Mouse (Mus musculus): Measurements from ENCODE around the gene Xiap.
"Not testable (repeated sequence)": the region's sequence is repeated elsewhere in the genome, so short reads cannot be mapped to it uniquely, and the experiment has no call there.

The Xiap gene

DNA sequence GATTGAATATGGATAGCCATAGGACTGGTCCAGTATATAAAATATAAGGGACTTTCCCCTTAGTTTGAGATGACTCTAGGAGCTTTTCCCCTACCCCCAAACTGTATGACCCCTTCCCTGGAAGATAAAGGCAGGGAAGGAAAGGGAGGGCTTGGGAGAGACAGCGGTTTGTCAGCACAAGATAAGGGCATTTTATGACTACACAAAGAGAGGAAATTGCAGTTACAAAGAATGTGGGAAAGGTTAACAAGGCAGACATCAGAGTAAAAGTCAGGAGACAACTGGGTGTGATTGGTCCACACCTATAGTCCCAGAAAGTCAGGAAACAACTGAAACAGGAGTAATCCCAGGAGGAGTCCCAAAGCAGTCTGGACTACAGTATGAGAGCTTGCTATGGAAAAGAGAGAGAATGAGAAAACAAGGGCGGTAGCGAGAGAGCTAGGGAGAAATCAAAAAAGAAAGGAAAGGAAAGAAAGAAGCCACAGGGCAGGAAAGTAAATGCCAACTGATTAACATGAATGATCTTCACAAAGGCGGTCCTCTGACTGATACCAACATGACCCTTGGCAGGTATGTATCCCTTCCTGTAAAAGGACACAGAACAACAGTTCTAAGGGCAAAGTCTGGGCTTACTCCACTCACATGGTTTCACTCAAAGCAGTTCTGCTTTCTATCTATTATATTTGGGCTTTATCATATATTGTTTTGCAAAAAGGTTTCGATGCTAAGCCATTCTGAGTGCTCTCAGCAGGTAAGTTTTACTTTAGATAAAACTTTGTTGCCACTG is at the start of gene Xiap:
Xiap (plus strand) TSS at position 398 of the 787 bp plus-strand sequence.
- DNase-seq (ENCODE audit: low read depth, low spot score), result no peak

DNA sequence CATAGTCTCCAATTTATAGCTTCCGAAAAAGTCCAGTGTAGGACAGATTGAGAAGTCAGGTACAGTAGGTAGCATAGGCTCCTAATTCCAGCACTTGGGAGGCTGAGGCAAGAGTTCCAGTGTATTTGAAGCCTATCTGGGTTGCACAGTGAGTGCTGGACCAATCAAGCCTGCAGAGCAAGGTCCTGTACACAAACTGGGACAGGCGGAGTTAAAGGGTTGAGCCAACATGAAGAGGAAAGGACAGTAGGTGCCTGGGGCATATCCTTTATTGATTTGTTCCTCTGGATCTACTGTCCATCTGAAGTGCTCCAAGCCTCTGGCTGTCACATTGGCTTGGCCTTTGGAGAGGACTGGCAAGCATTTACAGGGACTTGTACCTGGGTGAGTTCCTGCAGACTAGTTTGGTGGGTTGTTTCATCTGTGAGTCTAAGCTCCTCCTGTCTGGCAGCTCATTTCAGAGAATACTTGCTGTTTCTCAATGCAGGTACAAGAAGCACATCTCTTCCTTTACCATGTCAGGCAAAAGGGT is 46.7 kb upstream of the Xiap start:
- DNase-seq (ENCODE audit: low read depth, low spot score), result no peak

DNA sequence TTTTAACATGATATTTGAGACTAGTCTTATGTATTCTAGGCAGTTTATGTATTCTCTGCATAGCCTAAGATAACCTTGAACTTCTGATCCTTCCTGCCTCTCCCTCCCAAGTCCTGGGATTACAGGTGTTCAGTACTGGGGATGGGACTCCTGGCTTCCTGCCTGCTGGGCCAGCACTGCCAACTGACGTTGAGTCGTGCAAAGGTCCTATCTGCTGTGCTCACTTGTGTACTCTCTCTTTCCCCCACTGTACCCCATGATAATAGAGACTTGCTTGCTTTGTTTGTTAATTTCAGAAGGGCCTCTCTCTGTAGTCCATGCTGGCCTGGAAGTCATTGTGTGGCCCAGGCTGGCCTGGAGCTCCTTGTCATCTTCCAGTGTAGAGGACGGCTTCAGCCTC is 45.7 kb upstream of the Xiap start:
- DNase-seq (ENCODE audit: low read depth, low spot score), result no peak

DNA sequence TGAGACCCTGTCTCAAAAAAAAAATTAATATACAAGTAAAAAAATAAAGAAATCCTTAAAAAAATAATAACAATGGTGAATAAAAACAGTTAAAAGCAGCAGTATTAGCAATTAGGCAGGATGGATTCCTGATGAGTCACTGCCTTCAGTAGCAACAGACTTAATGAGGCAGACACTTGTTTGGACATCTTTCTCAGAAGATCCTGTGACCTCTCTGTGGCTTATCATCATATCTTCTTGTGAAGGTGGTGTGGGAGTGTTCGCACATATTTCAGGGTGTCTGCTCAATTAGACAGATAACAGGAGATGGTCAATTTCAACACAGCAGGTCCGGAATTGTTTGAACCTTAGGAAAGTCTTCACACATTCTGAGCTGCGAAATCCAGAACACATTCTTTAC is 45.0 kb upstream of the Xiap start:
- no peak for DNase-seq (ENCODE audit: low read depth, low spot score)

GRCm38 (mm10) chrX:42018030-42018429 is 41.4 kb upstream of the Xiap start:
- peak; percentile 27 for DNase-seq (ENCODE audit: low read depth, low spot score)

- no peak for DNase-seq (ENCODE audit: low read depth, low spot score)
Observed at GRCm38 (mm10) chrX:42019441-42019840, 40.0 kb upstream of the Xiap start.

DNA sequence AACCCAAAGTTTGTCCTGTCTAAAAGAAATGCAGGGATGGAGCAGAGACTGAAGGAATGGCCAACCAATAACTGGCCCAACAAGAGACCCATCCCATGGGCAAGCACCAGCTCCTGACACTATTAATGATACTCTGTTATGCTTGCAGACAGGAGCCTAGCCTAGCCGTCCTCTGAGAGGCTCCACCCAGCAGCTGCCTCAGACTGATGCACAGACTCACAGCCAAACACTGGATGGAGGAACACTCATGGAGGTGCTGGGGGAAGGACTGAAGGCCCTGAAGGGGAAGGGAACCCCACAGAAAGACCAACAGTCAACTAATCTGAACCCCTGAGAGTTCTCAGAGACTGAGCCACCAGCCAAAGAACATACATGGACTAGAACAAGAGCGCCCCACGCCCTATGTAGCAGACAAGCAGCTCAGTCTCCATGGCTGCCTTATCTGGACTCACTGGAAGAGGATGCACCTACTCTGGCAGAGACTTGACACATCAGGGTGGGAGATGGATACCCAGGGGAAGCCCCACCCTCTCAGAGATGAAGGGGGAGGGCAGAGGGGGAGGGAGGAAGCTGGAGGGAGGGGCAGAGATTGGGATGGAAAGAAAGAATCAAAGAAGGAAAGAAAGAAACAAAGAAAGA is 33.6 kb upstream of the Xiap start:
- DNase-seq (ENCODE audit: low read depth, low spot score), result not testable (repeated sequence)

GRCm38 (mm10) chrX:42026981-42027380 is 32.5 kb upstream of the Xiap start:
- DNase-seq (ENCODE audit: low read depth, low spot score), result not testable (repeated sequence)

- peak; percentile 48 for DNase-seq (ENCODE audit: low read depth, low spot score)
Observed at GRCm38 (mm10) chrX:42033111-42033693, 26.3 kb upstream of the Xiap start.

DNA sequence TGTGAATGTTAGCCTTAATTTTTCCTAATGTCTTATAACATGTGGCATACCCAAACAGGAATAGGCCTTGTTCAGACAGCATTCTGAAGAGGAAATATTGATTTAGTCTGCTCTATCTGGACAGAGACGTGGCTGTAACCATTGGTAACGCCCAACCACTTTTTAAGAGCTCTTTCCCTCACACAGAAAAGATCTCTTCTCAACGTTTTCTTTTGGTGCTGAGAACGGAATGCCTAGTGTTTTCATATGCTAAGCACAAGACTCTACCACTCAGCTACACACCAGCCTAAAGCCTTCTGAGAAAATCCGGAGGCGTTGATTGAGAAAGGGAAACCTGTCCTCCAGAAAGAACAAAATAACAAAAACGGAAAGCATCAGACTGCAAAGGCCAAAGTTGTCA is 25.6 kb upstream of the Xiap start:
- DNase-seq (ENCODE audit: low read depth, low spot score), result peak; percentile 15

DNA sequence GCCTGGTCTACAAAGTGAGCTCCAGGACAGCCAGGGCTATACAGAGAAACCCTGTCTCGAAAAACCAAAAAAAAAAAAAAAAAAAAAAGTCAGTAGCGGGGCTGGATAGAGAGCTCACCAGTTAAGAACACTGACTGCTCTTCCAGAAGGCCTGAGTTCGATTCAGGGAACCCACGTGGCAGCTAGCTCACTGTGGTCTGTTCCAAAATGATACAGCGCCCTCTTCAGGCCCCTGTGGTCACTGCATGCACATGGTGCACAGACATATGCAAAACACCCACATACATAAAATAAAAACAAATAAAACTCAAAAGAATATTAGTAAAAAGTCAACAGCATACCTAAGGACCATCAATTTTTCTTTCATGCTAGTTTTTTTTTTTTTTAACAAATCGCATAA is 20.0 kb upstream of the Xiap start:
- DNase-seq (ENCODE audit: low read depth, low spot score), result peak; percentile 37

GRCm38 (mm10) chrX:42044935-42045334 is 14.5 kb upstream of the Xiap start:
- no peak for DNase-seq (ENCODE audit: low read depth, low spot score)

GRCm38 (mm10) chrX:42050652-42051643 is 8.5 kb upstream of the Xiap start:
- DNase-seq (ENCODE audit: low read depth, low spot score), result peak; percentile 10

GRCm38 (mm10) chrX:42057012-42057411 is 2.5 kb upstream of the Xiap start:
- no peak for DNase-seq (ENCODE audit: low read depth, low spot score)

GRCm38 (mm10) chrX:42057873-42058272 is 1.6 kb upstream of the Xiap start:
- no peak for DNase-seq (ENCODE audit: low read depth, low spot score)

DNA sequence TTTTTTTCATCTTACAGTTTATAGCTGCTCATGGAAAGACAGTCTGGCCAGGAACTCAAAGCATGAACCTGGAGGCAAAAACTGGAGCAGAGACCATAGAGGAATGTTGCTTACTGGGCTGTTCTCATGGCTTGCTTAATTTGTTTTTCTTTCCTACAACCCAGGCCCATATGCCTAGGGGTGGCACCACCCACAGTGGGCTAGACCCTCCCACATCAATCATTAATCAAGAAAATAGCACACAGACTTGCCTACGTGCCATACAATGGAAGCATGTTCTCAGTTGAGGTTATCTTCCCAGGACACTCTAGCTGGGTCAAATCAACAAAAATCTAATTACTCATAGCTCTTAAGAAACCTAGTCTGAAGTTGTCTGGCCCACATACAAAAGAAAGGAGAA is 4.1 kb downstream of the Xiap start:
- no peak for DNase-seq (ENCODE audit: low read depth, low spot score)

DNA sequence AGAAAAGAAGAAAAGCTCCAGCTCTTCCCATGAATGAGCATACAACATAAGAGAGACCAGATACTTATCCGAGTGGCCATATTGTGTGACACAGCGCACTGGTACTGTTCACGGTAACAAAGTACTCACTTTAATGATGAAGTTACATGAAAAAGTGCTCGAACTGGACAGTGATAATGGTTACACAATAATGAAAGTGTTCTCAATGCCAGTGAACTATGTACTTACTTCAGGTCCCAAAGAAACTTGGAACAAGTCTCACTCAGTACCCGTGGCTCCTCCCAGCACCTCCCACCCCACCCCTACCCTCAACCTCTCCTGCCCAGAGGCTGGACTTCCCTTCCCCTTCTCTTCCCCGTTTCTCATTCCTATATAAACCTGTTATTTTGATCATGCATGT is 5.6 kb downstream of the Xiap start:
- no peak for DNase-seq (ENCODE audit: low read depth, low spot score)

GRCm38 (mm10) chrX:42066771-42067170 is 7.3 kb downstream of the Xiap start:
- DNase-seq (ENCODE audit: low read depth, low spot score), result peak; percentile 7

DNA sequence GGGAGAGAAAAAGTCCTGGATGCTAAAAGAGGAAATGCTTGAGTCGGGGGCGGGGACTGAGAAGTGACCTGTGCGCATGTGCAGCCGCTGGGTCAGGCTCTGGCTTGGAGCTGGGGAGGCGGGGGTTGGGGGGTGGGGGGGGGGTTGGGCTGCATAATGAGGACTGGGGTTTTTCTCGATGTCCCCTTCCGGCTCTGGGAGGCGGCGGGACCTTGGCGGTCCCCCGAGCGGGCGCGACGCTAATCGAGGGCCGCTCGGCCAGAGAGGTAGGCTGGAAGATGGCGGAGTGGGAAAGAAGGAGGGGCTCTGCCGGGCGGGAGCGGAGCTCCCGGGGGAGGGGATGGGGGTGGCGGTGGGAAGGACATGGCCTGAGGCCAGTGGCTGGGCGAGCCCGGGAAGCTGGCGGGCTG is 8.3 kb downstream of the Xiap start:
- DNase-seq (ENCODE audit: low read depth, low spot score), result peak; percentile 71

- DNase-seq (ENCODE audit: low read depth, low spot score), result peak; percentile 82
Observed at GRCm38 (mm10) chrX:42068201-42068874, 8.9 kb downstream of the Xiap start.

DNA sequence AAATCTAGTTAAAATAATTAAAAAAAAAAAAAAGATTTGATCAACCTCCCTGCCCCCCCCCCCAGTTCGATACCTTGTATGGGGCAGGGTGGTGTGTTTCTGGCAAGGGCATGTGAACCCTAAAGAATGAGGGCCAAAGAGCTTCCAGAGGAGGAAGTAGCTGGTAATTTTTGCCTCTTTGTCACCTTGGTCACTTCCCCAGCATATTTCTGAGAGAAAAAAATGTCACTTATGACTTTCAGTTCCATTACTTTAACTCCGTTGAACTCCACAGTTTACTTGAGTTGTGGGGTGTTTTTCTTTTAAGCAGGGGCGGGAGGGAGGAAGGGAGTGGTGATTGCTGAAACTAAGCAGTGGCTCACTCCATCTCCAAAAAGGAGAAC is 9.4 kb downstream of the Xiap start:
- peak; percentile 6 for DNase-seq (ENCODE audit: low read depth, low spot score)

Data from ES-CJ7 (cell line).